Mouse (Mus musculus) stomach, postnatal 0 days (tissue): Measurements from ENCODE around the gene Slc46a2. TPM values are rescaled to one million over a fixed set of nuclear protein-coding genes. Genes with fewer than 3 reads are reported as not detected.

Source experiments
- ATAC-seq: fragments of 200-750 bp; cut with Nextera tagmentation; 2 replicates; pipeline ENCODE4 v1.8.0; 2017; ENCODE audit not compliant: low FRiP score, low TSS enrichment
- DNase-seq: peaks from one replicate; pipeline ENCODE4 v3.0.0-alpha.2; 2016; ENCODE audit warnings: low spot score
- H3K27ac ChIP-seq: fragments of 300-500 bp; sonication (generic); replicated peaks from 2 replicates; pipeline ENCODE4 v1.5.1; 2014; ENCODE audit warnings: mild to moderate bottlenecking, control low read depth
- H3K27me3 ChIP-seq: fragments of 300-500 bp; sonication (generic); 2 replicates; pipeline ENCODE4 v1.6.1; 2014; ENCODE audit warnings: low read length; ENCODE audit not compliant: control insufficient read depth, insufficient read depth
- H3K36me3 ChIP-seq: fragments of 300-500 bp; sonication (generic); 2 replicates; pipeline ENCODE4 v1.6.1; 2014; ENCODE audit warnings: low read length, mixed read lengths; ENCODE audit not compliant: control insufficient read depth, insufficient read depth
- H3K4me1 ChIP-seq: fragments of 300-500 bp; sonication (generic); replicated peaks from 2 replicates; pipeline ENCODE4 v1.6.1; 2014; ENCODE audit warnings: antibody characterized with exemption; ENCODE audit not compliant: control insufficient read depth, insufficient read depth
- H3K4me2 ChIP-seq: fragments of 300-500 bp; sonication (generic); replicated peaks from 2 replicates; pipeline ENCODE4 v1.6.1; 2014; ENCODE audit warnings: low read depth, mild to moderate bottlenecking, control low read depth, moderate library complexity
- H3K4me3 ChIP-seq: fragments of 300-500 bp; sonication (generic); 2 replicates; pipeline ENCODE4 v1.5.1; 2014; ENCODE audit warnings: low read depth, low read length, control low read depth
- H3K9ac ChIP-seq: fragments of 300-500 bp; sonication (generic); 2 replicates; pipeline ENCODE4 v1.6.1; 2014; ENCODE audit warnings: mild to moderate bottlenecking, low read length, control low read depth, mixed read lengths
- H3K9me3 ChIP-seq: fragments of 300-500 bp; sonication (generic); 2 replicates; pipeline ENCODE4 v1.6.1; 2016; ENCODE audit warnings: low read length; ENCODE audit not compliant: control insufficient read depth
- CTCF ChIP-seq: IDR thresholded peaks from 2 replicates; pipeline ENCODE4 v1.5.1; 2016; ENCODE audit warnings: antibody characterized with exemption, low read depth, mild to moderate bottlenecking, moderate library complexity
- EP300 ChIP-seq: optimal IDR thresholded peaks from 2 replicates; pipeline ENCODE3; 2016; ENCODE audit warnings: antibody characterized with exemption
- WGBS: fragments of 180-500 bp; shearing (Covaris S2); extraction: QIAGEN DNeasy Blood & Tissue Kit; methylation state at CpG from one replicate; pipeline ENCODE4 v1.1.7; 2014; 5-methylcytosine and 5-hydroxymethylcytosine counted together
- polyA plus RNA-seq: library from polyadenylated mRNA; unstranded; fragments of >200 nt; fragmentation: Nextera tagmentation; extraction: Ambion mirVana; gene quantifications from 2 replicates; pipeline ENCODE4 v1.2.1, GENCODE M21; 2015

Gene Slc46a2
- polyA plus RNA-seq, 1 experiment from 2014 or later, result 10.5 TPM

- no peak for ATAC-seq
- Histone ChIP-seq H3K9me3 (no peaks in the 10 kb centered on the region), H3K4me1 (no peaks in the 10 kb centered on the region), H3K4me2 (no peak overlapping the region), H3K4me3 (no peak overlapping the region), H3K36me3 (peaks cover 2% of the 10 kb centered on the region; the same call in 1 of the 2 replicates), H3K27ac (no peak overlapping the region), H3K9ac (no peak overlapping the region), H3K27me3 (no peaks in the 10 kb centered on the region)
- WGBS, result 93% methylated on average over 3 of the region's 3 CpGs
- no peak for TF ChIP-seq EP300
- TF ChIP-seq CTCF, result no peak
- no peak for DNase-seq
These were observed 19.8 kb downstream of the Slc46a2 start for GRCm38 (mm10) chr4:59894977-59895575.

- DNase-seq, result no peak
- no peaks in the 10 kb centered on the region for H3K9me3 ChIP-seq
- no peak for ATAC-seq
- WGBS, result 81% methylated on average over 8 of the region's 8 CpGs
- no peaks in the 10 kb centered on the region for H3K4me1 ChIP-seq
- no peaks in the 10 kb centered on the region for H3K27me3 ChIP-seq
- H3K27ac ChIP-seq, result 0 out of 2 replicates have a peak overlapping the region, but pooled peaks have one; percentile 8
- no peak for TF ChIP-seq EP300
- no peak for TF ChIP-seq CTCF
- no peak overlapping the region for H3K4me2 ChIP-seq
- no peak overlapping the region for H3K9ac ChIP-seq
- peaks cover 1% of the 10 kb centered on the region; the same call in 1 of the 2 replicates for H3K36me3 ChIP-seq
- no peak overlapping the region for H3K4me3 ChIP-seq
These were observed 20.4 kb downstream of the Slc46a2 start for GRCm38 (mm10) chr4:59894415-59894814.

GRCm38 (mm10) chr4:59892731-59893130, 22.1 kb downstream of the Slc46a2 start:
- DNase-seq, result no peak
- H3K36me3 ChIP-seq, result no peaks in the 10 kb centered on the region; the same call in 1 of the 2 replicates
- no peak overlapping the region for H3K9ac ChIP-seq
- ATAC-seq, result no peak
- H3K9me3 ChIP-seq, result no peaks in the 10 kb centered on the region
- H3K27me3 ChIP-seq, result no peaks in the 10 kb centered on the region
- H3K4me2 ChIP-seq, result no peak overlapping the region
- 97% methylated on average over 5 of the region's 5 CpGs for WGBS
- no peaks in the 10 kb centered on the region for H3K4me1 ChIP-seq
- no peak for TF ChIP-seq EP300
- no peak for TF ChIP-seq CTCF
- H3K27ac ChIP-seq, result no peak overlapping the region
- no peak overlapping the region for H3K4me3 ChIP-seq

DNA sequence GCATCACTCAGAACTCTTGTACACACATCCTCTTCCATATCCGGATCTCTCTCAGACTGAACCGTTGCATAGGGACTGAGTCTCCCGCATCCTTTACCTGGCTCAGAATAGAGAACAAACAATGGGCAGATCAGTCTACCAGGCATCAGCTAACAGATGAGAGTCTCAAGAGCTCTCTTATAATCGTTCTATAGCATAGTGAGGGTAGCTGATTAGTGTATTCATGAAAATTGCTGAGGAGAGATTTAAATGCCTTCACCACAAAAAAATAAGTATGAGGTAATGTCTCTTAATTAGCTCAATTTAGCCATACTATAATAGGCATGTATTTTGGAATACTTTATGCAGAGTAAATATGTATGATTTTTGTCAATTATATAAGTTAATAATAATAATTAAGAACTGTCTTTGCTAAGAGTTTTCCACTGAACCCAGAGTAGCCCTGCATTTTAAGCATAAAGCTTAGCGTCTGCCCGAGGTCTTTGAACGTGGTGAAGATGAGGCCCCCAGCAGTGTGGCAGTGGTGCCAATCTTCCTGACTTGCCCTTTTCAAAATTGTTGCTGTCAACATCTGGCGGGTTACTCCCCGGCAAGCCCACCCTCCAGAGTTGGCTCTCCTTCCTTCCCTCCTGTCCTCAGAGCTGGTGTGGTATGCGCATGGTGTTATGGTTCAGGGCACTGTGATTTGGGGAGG, 23.0 kb downstream of the Slc46a2 start:
- H3K27ac ChIP-seq, result no peak overlapping the region
- H3K9ac ChIP-seq, result no peak overlapping the region
- H3K27me3 ChIP-seq, result no peaks in the 10 kb centered on the region
- ATAC-seq, result no peak
- no peaks in the 10 kb centered on the region for H3K4me1 ChIP-seq
- H3K4me2 ChIP-seq, result no peak overlapping the region
- DNase-seq, result no peak
- 90% methylated on average over 10 of the region's 10 CpGs for WGBS
- no peaks in the 10 kb centered on the region for H3K9me3 ChIP-seq
- H3K36me3 ChIP-seq, result no peaks in the 10 kb centered on the region; the same call in 1 of the 2 replicates
- no peak overlapping the region for H3K4me3 ChIP-seq
- TF ChIP-seq CTCF, result no peak
- no peak for TF ChIP-seq EP300

DNA sequence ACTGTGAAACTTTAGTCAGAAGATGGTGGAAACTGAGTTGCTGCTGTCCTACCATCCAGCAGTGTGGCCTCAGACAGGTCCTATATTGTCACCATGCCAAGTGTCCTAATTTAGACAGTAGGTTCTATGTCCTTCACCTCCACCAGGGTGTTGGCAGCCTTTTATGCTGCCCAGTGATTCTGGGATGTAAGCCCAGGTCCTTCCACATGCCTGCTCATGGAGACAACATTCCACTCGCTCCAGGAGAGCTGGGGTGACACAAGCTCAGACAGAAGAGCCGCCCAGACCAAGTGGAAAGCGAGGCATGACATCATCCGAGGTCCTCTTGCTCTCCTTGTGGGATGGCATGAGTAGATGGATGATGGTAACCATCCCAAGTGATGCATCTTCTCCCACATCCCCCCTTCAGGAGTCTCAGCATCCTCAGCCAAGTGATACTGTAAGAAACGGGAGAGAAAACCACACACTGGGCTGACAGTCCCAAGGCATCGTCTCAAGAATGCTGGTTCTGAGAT, 24.7 kb downstream of the Slc46a2 start:
- ATAC-seq (no peak), DNase-seq (no peak)
- no peaks in the 10 kb centered on the region for H3K9me3 ChIP-seq
- no peak overlapping the region for H3K4me3 ChIP-seq
- H3K4me1 ChIP-seq, result no peaks in the 10 kb centered on the region
- WGBS, result 81% methylated on average over 6 of the region's 6 CpGs
- H3K4me2 ChIP-seq, result no peak overlapping the region
- no peaks in the 10 kb centered on the region for H3K27me3 ChIP-seq
- H3K27ac ChIP-seq, result no peak overlapping the region
- H3K36me3 ChIP-seq, result no peaks in the 10 kb centered on the region
- no peak for TF ChIP-seq CTCF
- no peak for TF ChIP-seq EP300
- H3K9ac ChIP-seq, result no peak overlapping the region

- DNase-seq (no peak), ATAC-seq (no peak)
- no peak overlapping the region for H3K9ac ChIP-seq
- no peaks in the 10 kb centered on the region for H3K36me3 ChIP-seq
- no peaks in the 10 kb centered on the region for H3K4me1 ChIP-seq
- H3K27ac ChIP-seq, result no peak overlapping the region
- H3K4me3 ChIP-seq, result no peak overlapping the region
- no peak overlapping the region for H3K4me2 ChIP-seq
- no peaks in the 10 kb centered on the region for H3K27me3 ChIP-seq
- no peaks in the 10 kb centered on the region for H3K9me3 ChIP-seq
- 73% methylated on average over 5 of the region's 5 CpGs for WGBS
- TF ChIP-seq EP300 (no peak), CTCF (no peak)
These were observed 26.8 kb downstream of the Slc46a2 start for GRCm38 (mm10) chr4:59888014-59888413.
